Mouse (Mus musculus): ENCODE results near the gene Gm11020. TPM values are rescaled to one million over a fixed set of nuclear protein-coding genes. Genes with fewer than 3 reads are reported as not detected.
A peak's percentile ranks its signal among the peaks of the same experiment; 100 is the strongest.

The Gm11020 gene
- polyA plus RNA-seq, 1 experiment from 2014 or later, result not detected

DNA sequence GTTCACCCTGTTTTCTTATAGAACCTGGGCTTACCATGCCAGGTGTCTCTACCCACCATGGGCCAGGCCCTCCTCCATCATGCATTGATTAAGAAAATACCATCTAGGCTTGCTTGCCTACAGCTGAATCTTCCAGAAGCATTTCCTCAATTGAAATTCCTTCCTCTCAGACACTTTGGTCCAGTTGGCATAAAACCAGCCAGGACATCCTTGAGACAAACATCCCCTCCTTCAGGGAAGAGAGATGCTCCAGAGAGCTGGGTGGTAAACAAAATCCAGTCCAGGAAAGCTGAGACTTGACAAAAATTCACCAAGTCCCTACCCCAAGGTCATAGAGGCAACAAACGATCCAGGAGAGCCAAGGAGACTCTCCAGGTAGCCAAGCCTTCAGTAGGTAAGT, 12.8 kb downstream of the Gm11020 start:
- peaks cover 1% of the 10 kb centered on the region; the same call in 1 of the 2 replicates for H3K4me1 ChIP-seq
- H3K9me3 ChIP-seq (replicated peaks), result no peaks in the 10 kb centered on the region
- no peaks in the 10 kb centered on the region for H3K27me3 ChIP-seq (ENCODE audit: low read depth, poor library complexity, severe bottlenecking)
- no peaks in the 10 kb centered on the region for H3K36me3 ChIP-seq
- DNase-seq (ENCODE audit: low spot score), result no peak
- no peak overlapping the region for H3K27ac ChIP-seq
- no peak overlapping the region for H3K4me3 ChIP-seq
- WGBS, result 81% methylated on average over 1 of the region's 1 CpGs

DNA sequence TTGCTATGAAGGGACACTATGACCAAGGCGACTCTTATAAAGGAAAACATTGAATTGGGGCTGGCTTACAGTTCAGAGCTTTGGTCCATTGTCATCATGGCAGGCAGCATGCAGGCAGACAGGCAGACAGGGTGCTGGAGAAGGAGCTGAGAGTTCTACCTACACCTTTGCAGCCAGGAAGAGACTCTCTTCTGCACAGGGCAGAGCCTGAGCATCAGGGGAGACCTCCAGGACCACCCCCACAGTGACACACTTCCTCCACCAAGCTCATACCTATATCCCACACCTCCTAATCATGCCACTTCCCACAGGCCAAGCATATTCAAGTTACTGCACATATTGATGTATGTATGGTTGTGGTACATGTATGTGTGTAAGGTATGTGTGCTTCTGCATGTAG, 15.4 kb downstream of the Gm11020 start:
- H3K27ac ChIP-seq, result no peak overlapping the region
- no peaks in the 10 kb centered on the region for H3K36me3 ChIP-seq
- no peaks in the 10 kb centered on the region for H3K27me3 ChIP-seq (ENCODE audit: low read depth, poor library complexity, severe bottlenecking)
- no peak overlapping the region for H3K4me3 ChIP-seq
- H3K4me1 ChIP-seq, result peaks cover 26% of the 10 kb centered on the region
- peak; percentile 23 for DNase-seq (ENCODE audit: low spot score)
- no peaks in the 10 kb centered on the region for H3K9me3 ChIP-seq (replicated peaks)
- 85% methylated on average over 1 of the region's 1 CpGs for WGBS

DNA sequence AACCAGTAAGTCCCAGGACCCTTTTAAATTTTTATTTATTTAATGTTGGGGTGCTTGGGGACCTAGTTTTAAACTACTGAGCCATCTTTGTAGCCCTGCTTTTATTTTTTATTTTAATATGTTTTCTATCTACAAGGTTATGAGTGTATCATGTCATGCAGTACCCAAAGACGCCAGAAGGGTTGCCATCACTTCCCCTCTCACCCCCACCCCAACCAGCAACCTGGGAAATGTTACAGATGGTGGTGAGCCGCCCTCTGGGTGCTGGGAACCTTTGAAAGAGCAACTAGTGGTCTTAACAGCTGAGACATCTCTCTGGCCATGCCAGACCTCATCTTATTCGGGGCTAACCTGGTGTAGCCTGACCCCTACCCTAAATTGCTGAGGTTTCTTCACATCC, 16.5 kb downstream of the Gm11020 start:
- Histone ChIP-seq H3K27me3 (ENCODE audit: low read depth, poor library complexity, severe bottlenecking) (no peaks in the 10 kb centered on the region), H3K9me3 (replicated peaks) (no peaks in the 10 kb centered on the region), H3K27ac (no peak overlapping the region), H3K4me1 (peaks cover 27% of the 10 kb centered on the region), H3K36me3 (no peaks in the 10 kb centered on the region), H3K4me3 (no peak overlapping the region)
- DNase-seq (ENCODE audit: low spot score), result peak; percentile 28
- whole genome bisulfite sequencing, result 52% methylated on average over 3 of the region's 3 CpGs

DNA sequence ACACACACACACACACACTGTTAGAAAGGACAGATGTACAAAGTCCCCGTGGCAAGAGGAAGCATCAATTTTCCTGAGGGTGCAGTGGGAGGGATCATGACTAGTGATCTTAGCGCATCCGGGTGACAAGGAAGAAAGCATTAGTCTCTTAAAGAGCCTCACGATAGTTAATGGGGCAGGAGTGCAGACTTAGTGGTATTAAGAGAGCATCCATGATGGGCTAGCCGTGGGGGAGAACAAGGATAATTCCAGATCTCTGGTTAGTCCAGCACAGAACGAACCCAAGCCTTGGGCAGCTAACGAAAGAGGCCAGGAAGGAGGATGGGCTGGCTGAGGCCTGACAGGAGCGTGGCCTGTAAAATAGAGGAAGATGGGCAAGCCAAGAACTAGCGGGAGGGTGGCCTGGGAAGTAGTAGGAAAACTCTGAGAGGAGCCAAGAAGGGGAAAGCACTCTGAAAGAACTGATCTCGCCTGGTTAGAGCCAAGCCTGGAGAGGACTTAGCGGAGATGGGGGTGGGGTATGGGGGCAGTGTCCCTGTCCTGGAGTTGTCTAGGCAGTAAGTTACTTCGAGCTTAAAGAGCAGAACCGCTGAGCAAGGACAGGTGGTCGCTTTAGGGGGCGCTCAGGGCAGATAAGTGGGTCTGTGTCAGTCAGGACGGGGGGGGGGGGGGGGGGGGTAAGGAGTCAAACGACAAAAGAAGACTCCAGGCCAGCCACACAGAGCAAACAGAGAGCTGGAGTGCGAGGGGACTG, 18.0 kb downstream of the Gm11020 start, which contains the start of gene Cmtm3:
Cmtm3 (plus strand) TSS at position 182 of the 754 bp plus-strand sequence.
- no peaks in the 10 kb centered on the region for H3K36me3 ChIP-seq
- H3K27ac ChIP-seq, result peak within 1 kb of the TSS; percentile 90
- DNase-seq (ENCODE audit: low spot score), result peak; percentile 32
- H3K4me3 ChIP-seq, result peak within 1 kb of the TSS; percentile 68
- H3K9me3 ChIP-seq (replicated peaks), result no peaks in the 10 kb centered on the region
- peaks cover 32% of the 10 kb centered on the region for H3K4me1 ChIP-seq
- 16% methylated on average over 18 of the region's 18 CpGs for WGBS
- no peaks in the 10 kb centered on the region for H3K27me3 ChIP-seq (ENCODE audit: low read depth, poor library complexity, severe bottlenecking)

DNA sequence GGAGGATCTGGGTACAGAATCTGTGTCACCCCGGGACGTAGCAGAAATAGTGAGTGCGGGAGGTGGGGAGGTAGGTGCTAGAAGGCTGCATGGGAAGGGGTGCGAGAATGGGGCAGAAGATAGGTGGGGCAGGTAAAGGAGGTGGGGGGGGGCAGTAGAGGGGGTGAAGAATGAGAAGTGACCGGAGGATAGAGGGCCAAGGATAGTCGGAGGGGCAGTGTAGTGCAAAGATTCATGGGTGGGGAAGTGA, 18.5 kb downstream of the Gm11020 start:
- H3K9me3 ChIP-seq (replicated peaks), result no peaks in the 10 kb centered on the region
- no peaks in the 10 kb centered on the region for H3K27me3 ChIP-seq (ENCODE audit: low read depth, poor library complexity, severe bottlenecking)
- peak; percentile 36 for DNase-seq (ENCODE audit: low spot score)
- peaks cover 4% of the 10 kb centered on the region; the same call in 1 of the 2 replicates for H3K36me3 ChIP-seq
- H3K27ac ChIP-seq, result peak overlapping the region; percentile 90
- peak overlapping the region; percentile 68 for H3K4me3 ChIP-seq
- peaks cover 32% of the 10 kb centered on the region for H3K4me1 ChIP-seq
- 1% methylated on average over 6 of the region's 6 CpGs for WGBS

DNA sequence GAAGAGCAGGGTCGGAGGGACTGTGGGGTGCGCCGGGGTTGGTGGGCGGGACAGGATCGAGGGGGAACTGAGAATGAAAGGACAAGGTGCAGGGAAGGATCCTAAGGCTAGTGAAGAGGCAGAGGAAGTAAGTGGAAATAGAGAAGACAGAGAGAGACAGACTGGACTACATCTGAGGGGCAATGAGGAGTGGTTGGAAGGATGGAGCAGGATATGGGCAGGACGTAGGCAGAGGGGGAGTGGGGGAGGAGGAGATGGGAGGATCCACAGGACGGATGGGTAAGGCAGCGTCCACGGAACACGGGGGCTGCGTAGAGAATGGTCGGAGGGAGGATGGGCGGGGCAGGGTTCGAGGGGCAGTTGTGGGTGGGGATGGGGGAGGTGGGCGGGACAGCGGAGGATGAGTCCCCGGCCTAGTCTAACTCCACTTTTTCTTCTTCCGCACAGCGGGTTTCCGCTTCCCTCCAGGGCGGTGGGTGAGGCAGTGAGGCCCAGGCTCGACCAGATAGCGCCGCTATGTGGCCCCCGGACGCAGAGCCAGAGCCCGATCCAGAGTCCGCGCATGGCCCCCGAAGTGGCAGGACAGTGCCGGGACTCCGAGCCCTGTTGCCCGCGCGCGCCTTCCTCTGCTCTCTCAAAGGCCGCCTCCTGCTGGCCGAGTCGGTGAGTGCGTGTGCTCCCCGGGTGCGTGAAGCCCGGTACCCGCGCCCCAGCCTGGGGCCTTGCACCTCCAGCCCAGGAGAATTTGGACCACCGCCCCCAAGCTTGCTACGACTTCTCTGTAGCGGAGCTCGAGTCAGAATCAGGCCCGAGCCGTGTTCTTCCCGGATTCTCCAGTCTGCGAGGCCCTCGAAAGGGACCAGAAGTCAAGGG, 19.1 kb downstream of the Gm11020 start:
- Histone ChIP-seq H3K4me1 (peaks cover 32% of the 10 kb centered on the region), H3K36me3 (peaks cover 7% of the 10 kb centered on the region; the same call in 1 of the 2 replicates), H3K4me3 (peak overlapping the region; percentile 68), H3K9me3 (replicated peaks) (no peaks in the 10 kb centered on the region), H3K27ac (peak overlapping the region; percentile 90), H3K27me3 (ENCODE audit: low read depth, poor library complexity, severe bottlenecking) (no peaks in the 10 kb centered on the region)
- WGBS, result under 1% methylated on average over 51 of the region's 54 CpGs
- DNase-seq (ENCODE audit: low spot score), result peak; percentile 86

DNA sequence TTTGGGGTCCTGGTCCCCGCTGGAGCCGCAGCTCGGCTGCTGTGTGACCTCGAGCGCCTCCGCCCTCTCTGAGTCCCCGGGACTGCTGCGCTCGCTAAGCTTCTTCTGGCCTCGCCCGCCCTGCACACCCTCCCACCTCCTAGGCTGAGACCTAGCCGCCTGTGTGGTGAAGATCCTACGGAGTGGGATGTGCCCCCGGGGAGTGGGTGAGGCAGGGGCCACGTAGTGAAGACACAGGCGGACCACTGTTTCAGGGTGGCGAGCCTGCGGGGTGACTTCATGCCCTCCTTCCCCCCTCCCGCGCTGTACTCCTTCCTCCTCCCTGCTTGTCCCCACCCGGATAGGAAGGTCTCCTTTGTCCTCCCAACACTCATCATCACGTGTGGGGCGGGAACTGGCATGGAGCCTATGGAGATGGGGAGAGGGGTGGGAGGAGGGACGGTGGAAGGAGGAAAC, 19.8 kb downstream of the Gm11020 start:
- peak overlapping the region; percentile 68 for H3K4me3 ChIP-seq
- peaks cover 32% of the 10 kb centered on the region for H3K4me1 ChIP-seq
- WGBS, result under 1% methylated on average over 24 of the region's 24 CpGs
- no peak for DNase-seq (ENCODE audit: low spot score)
- H3K27me3 ChIP-seq (ENCODE audit: low read depth, poor library complexity, severe bottlenecking), result no peaks in the 10 kb centered on the region
- H3K9me3 ChIP-seq (replicated peaks), result no peaks in the 10 kb centered on the region
- H3K27ac ChIP-seq, result peak overlapping the region; percentile 90
- H3K36me3 ChIP-seq, result peaks cover 13% of the 10 kb centered on the region

DNA sequence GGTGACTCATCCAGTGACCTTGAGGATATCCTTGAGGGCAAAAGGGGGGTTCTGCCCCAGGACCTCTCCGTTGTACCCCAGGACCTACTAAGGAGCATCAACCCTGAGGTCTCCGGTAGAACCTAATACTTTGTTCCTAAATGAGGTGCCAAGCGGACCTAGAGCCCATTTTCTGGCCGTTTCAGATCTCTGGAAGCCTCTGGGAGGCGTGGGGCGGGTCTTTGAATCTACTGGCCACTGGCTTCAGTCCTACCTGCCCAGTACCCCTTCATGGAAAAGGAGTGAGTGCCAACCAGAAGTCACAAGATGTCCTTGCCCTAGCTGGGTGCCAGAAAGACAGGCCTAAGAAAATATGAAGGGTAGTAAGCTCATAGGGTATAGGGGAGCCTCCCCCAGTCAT, 20.3 kb downstream of the Gm11020 start:
- WGBS, result 48% methylated on average over 6 of the region's 6 CpGs
- peaks cover 34% of the 10 kb centered on the region for H3K4me1 ChIP-seq
- peaks cover 19% of the 10 kb centered on the region for H3K36me3 ChIP-seq
- no peak for DNase-seq (ENCODE audit: low spot score)
- H3K27ac ChIP-seq, result peak overlapping the region; percentile 90
- H3K4me3 ChIP-seq, result peak overlapping the region; percentile 68
- no peaks in the 10 kb centered on the region for H3K27me3 ChIP-seq (ENCODE audit: low read depth, poor library complexity, severe bottlenecking)
- no peaks in the 10 kb centered on the region for H3K9me3 ChIP-seq (replicated peaks)

DNA sequence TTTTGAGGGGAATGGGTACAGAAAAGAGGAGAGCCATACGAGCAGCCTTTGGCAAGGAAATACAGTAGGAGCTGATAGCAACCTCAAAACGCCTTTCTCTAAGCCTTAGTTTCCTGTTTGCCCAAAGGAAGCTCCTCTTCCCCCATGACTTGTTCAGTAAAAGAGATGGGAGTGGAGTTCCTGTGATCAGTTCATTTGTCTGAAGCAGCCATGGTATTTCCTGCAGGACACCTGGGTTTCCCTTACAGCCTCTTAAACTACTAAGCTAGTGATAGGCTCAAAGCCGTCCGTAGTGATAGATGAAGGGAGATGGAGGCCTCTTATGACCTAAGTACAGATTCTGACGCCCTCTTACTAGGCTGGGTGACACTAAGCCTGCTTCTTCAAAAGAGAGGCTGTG, 21.1 kb downstream of the Gm11020 start:
- H3K36me3 ChIP-seq, result peaks cover 26% of the 10 kb centered on the region
- H3K4me3 ChIP-seq, result no peak overlapping the region
- DNase-seq (ENCODE audit: low spot score), result no peak
- peaks cover 39% of the 10 kb centered on the region for H3K4me1 ChIP-seq
- no peaks in the 10 kb centered on the region for H3K9me3 ChIP-seq (replicated peaks)
- H3K27ac ChIP-seq, result no peak overlapping the region
- WGBS, result 81% methylated on average over 5 of the region's 5 CpGs
- no peaks in the 10 kb centered on the region for H3K27me3 ChIP-seq (ENCODE audit: low read depth, poor library complexity, severe bottlenecking)

DNA sequence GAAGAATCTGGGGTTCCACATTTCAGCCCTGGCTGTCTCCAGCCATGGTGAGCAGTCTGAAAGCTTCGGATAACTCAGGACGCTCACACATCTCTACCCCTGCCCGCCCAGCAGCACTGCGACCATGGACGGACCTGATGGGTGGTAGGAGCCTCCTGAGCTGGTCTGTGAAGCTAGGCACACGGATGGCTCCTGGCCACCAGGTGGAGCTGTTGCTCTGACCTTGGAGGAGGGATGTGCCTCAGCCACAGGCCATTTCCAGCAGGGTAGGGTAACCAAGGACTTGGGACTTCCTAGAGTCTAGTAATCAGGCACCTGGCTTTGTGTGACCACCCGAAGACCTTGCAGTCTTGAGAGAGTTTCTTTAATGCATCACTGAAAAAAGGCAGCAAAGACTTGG, 22.6 kb downstream of the Gm11020 start:
- Histone ChIP-seq H3K36me3 (peaks cover 39% of the 10 kb centered on the region), H3K9me3 (replicated peaks) (no peaks in the 10 kb centered on the region)
- WGBS, result 17% methylated on average over 7 of the region's 7 CpGs

DNA sequence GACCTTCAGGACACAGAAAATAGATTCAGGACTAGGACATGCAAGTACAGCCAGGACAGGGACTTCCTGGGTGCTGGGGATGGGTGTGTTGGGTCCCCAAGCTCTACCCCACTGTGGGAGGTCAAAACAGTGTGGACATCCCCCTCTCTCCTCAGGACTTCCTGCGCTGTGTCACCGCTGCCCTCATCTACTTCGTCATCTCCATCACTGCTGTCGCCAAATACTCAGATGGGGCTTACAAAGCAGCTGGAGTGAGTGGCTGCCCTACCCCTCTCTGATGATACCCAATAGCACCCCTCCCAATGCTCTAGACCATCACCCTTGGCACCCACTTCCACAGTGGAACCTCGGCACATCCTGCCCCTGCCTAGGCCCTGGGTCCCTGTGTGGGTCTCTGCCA, 23.3 kb downstream of the Gm11020 start:
- DNase-seq (ENCODE audit: low spot score), result no peak
- H3K4me1 ChIP-seq, result peaks cover 34% of the 10 kb centered on the region
- no peaks in the 10 kb centered on the region for H3K27me3 ChIP-seq (ENCODE audit: low read depth, poor library complexity, severe bottlenecking)
- peaks cover 40% of the 10 kb centered on the region for H3K36me3 ChIP-seq
- no peaks in the 10 kb centered on the region for H3K9me3 ChIP-seq (replicated peaks)
- no peak overlapping the region for H3K4me3 ChIP-seq
- 89% methylated on average over 5 of the region's 5 CpGs for WGBS
- no peak overlapping the region for H3K27ac ChIP-seq

More for the DNA sequence above, 22.6 kb downstream of the Gm11020 start:
- H3K4me1 ChIP-seq, result peaks cover 39% of the 10 kb centered on the region
- H3K27me3 ChIP-seq (ENCODE audit: low read depth, poor library complexity, severe bottlenecking), result no peaks in the 10 kb centered on the region
- H3K4me3 ChIP-seq, result no peak overlapping the region
- DNase-seq (ENCODE audit: low spot score), result peak; percentile 92
- no peak overlapping the region for H3K27ac ChIP-seq

DNA sequence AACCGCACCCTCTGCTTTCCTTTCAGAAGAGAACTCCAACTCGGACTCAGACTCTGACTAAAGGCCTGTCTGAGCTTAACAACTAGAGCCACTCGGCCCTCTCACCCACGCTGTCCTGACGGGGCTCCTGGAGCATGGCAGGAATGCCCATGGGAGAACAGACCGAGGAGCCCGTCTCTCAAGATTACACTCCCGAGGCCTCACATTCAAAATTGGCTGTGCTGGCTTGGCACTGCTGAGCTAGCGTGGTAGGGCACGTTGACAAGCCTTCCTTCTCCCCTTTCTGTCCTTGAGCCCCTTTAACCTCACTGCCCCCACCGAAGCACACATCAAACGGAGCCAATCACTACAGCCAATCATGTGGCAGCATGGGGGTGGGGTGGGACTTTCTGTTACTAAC, 25.3 kb downstream of the Gm11020 start:
- H3K27me3 ChIP-seq (ENCODE audit: low read depth, poor library complexity, severe bottlenecking), result no peaks in the 10 kb centered on the region
- WGBS, result 57% methylated on average over 12 of the region's 12 CpGs
- no peaks in the 10 kb centered on the region for H3K9me3 ChIP-seq (replicated peaks)
- peaks cover 46% of the 10 kb centered on the region for H3K36me3 ChIP-seq
- no peak for DNase-seq (ENCODE audit: low spot score)
- peaks cover 15% of the 10 kb centered on the region for H3K4me1 ChIP-seq
- no peak overlapping the region for H3K4me3 ChIP-seq
- H3K27ac ChIP-seq, result peak overlapping the region; percentile 30; the same call in 1 of the 2 replicates

DNA sequence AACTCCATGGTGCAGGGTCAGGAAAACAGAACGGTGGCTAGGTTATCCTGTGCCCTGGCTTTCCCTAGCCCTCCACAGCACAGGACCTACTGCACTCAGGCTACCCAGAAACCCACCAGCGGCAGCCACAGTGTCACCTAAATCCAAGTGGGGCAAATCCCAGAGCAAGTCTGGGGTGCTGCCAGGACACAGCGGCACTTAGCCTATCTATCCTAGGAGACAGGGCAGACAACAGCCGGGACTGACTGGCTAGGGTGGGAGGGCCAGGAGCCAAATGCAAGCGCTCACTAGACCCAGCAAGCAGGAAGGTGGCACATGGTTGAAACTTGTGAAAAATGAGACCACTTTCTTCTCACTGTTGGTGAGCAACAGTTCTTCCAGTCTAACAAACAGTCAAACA, 27.6 kb downstream of the Gm11020 start:
- DNase-seq (ENCODE audit: low spot score), result no peak
- WGBS, result 86% methylated on average over 5 of the region's 5 CpGs
- H3K9me3 ChIP-seq (replicated peaks), result no peaks in the 10 kb centered on the region
- no peaks in the 10 kb centered on the region for H3K27me3 ChIP-seq (ENCODE audit: low read depth, poor library complexity, severe bottlenecking)
- H3K27ac ChIP-seq, result no peak overlapping the region
- no peak overlapping the region for H3K4me3 ChIP-seq
- H3K4me1 ChIP-seq, result peaks cover 8% of the 10 kb centered on the region; the same call in 1 of the 2 replicates
- peaks cover 64% of the 10 kb centered on the region for H3K36me3 ChIP-seq
